Mouse (Mus musculus) hindbrain, embryonic 15.5 days (tissue): ENCODE measurements at regions not wholly inside any gene's neighbourhood (a gene's known extent, or its start where the extent isn't known, plus 50 kb on each side); places are given as distances from the start of the nearest gene placed in this dataset.
"Not testable (repeated sequence)": the region's sequence is repeated elsewhere in the genome, so short reads cannot be mapped to it uniquely, and the experiment has no call there.

Experiments used
- ATAC-seq: fragments of 200-750 bp; cut with Nextera tagmentation; 2 replicates; pipeline ENCODE4 v1.8.0; 2017; ENCODE audit warnings: low read depth, moderate number of reproducible peaks, moderate TSS enrichment; ENCODE audit not compliant: low FRiP score
- H3K27ac ChIP-seq: fragments of 300-500 bp; sonication (generic); replicated peaks from 2 replicates; pipeline ENCODE4 v1.5.1; 2015; ENCODE audit warnings: mild to moderate bottlenecking, inconsistent platforms
- H3K27me3 ChIP-seq: fragments of 300-500 bp; sonication (generic); 2 replicates; pipeline ENCODE4 v1.6.1; 2015; ENCODE audit warnings: control low read depth, inconsistent platforms
- H3K36me3 ChIP-seq: fragments of 300-500 bp; sonication (generic); 2 replicates; pipeline ENCODE4 v1.6.1; 2015; ENCODE audit warnings: control low read depth, inconsistent platforms
- H3K4me1 ChIP-seq: fragments of 300-500 bp; sonication (generic); replicated peaks from 2 replicates; pipeline ENCODE4 v1.6.1; 2015; ENCODE audit warnings: control low read depth, inconsistent platforms
- H3K4me2 ChIP-seq: fragments of 300-500 bp; sonication (generic); 2 replicates; pipeline ENCODE4 v1.6.1; 2015; ENCODE audit warnings: moderate library complexity, mild to moderate bottlenecking, inconsistent platforms
- H3K4me3 ChIP-seq: fragments of 300-500 bp; sonication (generic); 2 replicates; pipeline ENCODE4 v1.5.1; 2015; ENCODE audit warnings: mild to moderate bottlenecking, inconsistent platforms
- H3K9ac ChIP-seq: fragments of 300-500 bp; sonication (generic); 2 replicates; pipeline ENCODE4 v1.6.1; 2015; ENCODE audit warnings: inconsistent platforms
- H3K9me3 ChIP-seq: fragments of 300-500 bp; sonication (generic); 2 replicates; pipeline ENCODE4 v1.6.1; 2016; ENCODE audit warnings: control low read depth, inconsistent platforms
- WGBS: fragments of 180-500 bp; shearing (Covaris S2); methylation state at CpG from one replicate; pipeline ENCODE4 v1.1.7; 2015; 5-methylcytosine and 5-hydroxymethylcytosine counted together

DNA sequence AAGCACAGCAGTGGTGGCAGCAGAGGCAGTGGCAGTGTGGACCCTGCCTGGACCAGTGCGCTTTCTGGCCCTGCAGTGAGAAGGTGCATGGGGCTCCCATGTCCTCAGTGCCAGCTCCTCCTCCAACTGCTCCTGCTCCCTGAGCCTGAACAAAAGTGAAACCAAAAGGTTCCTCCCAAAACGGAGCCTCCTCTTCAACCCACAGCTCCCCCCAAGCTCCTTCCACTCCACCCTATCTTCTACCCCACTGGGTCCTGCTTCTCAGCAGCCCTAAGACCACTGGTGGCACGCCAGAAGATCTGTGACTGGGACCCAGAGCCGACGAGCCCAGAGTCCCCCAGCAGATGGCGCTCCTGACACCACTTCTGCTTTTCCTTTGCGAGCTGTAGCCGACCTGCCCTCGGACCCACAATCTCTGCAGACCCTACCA is 63.5 kb upstream of the Fcho1 start:
- H3K4me1 ChIP-seq, H3K27me3 ChIP-seq, H3K27ac ChIP-seq, H3K9ac ChIP-seq, H3K4me3 ChIP-seq, H3K36me3 ChIP-seq, H3K9me3 ChIP-seq: not testable (repeated sequence)
- peak; percentile 61; the same call in 1 of the 2 replicates for ATAC-seq
- WGBS = 16% methylated on average over 4 of the region's 9 CpGs
- 0 out of 2 replicates have a peak overlapping the region, but pooled peaks have one; percentile 13 for H3K4me2 ChIP-seq

DNA sequence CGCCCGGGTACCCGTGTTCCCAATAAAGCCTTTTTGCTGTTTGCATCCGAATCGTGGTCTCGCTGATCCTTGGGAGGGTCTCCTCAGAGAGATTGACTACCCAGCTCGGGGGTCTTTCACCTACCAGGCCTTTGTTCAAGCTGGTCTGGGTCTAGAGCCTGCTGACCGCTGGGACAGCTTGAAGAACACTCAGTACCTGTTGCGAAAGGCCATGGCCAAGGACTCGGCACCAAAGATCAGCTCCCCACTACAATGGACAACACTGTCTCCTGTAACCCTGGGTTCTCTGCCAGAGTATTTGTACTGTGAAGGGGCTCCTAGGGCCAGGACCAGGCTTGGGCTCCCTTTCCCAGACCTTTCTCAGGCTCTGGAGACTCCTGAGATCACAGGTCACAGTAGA is 55.1 kb upstream of the Fcho1 start:
- not testable (repeated sequence) for ATAC-seq, H3K4me3 ChIP-seq, H3K27ac ChIP-seq, H3K4me1 ChIP-seq, H3K9me3 ChIP-seq, H3K27me3 ChIP-seq, H3K36me3 ChIP-seq, H3K9ac ChIP-seq, H3K4me2 ChIP-seq
- WGBS = 94% methylated on average over 8 of the region's 10 CpGs

DNA sequence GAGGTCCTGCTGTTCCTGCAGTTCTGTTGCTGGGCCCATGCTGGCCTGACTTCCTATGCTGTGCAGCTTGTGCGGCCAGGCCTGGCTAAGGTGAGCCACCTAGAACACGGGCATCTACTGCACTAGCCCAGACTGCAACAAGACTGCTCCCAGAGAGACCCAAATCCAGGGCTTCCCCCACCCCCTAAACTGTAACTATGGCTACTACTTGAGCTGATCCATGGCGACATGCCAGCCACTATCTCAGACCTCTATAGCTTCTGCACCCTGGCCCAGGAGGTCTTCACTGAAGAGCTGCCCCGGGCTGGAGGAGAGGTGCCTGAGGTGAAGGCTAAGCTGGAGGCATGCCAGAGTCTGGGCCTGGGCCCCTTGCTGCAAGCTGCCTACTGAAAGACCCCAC is 54.3 kb upstream of the Fcho1 start:
- H3K4me1 ChIP-seq, H3K9ac ChIP-seq, H3K4me2 ChIP-seq, H3K36me3 ChIP-seq, H3K27me3 ChIP-seq, H3K9me3 ChIP-seq, H3K4me3 ChIP-seq, H3K27ac ChIP-seq: not testable (repeated sequence)
- WGBS = 77% methylated on average over 4 of the region's 4 CpGs
- peak; percentile 45; the same call in 1 of the 2 replicates for ATAC-seq

DNA sequence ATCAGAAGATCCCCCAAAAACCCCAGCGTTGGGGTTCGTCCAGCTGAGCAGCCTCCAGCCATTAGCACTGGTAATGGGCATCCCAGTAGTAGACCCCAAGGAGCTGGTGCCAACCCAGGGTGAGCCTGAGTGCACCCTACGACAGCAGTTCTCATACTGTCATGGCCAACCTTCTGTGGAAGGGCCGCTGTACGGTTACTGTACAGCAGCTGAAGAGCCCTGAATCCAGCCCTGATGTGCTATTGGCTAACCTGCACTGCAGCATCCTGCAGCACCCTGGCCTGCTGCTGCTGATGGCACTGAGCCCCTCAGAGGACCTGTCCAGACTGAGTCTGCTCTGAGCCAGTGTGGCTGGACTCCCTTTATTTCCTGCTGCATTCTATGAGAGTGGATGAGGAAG is 53.9 kb upstream of the Fcho1 start:
- not testable (repeated sequence) for H3K4me3 ChIP-seq, ATAC-seq, H3K4me2 ChIP-seq, H3K27me3 ChIP-seq, H3K4me1 ChIP-seq, H3K9ac ChIP-seq, H3K9me3 ChIP-seq, H3K27ac ChIP-seq, H3K36me3 ChIP-seq
- 96% methylated on average over 5 of the region's 5 CpGs for WGBS

DNA sequence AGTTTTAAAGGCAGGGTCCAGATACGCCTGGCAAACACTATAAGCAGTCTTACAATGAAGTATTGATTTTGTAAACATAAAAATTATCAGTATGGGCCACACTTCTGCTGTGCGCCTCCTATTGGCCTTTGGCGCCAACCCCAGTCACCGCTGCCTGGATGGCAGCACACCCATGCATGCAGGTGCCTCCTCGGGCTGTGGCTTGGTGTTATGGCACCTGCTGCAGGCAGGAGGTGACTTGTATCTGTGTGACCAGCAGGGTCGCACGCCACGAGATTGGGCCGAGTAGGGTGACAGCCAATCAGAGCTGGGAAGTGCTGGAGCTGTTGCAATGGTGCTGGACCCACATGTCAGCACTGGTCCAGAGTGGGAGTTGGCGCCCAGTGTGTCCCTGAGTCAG is 53.4 kb upstream of the Fcho1 start:
- Histone ChIP-seq H3K27ac (no peak overlapping the region), H3K4me2 (no peak overlapping the region), H3K36me3 (no peaks in the 10 kb centered on the region), H3K4me3 (no peak overlapping the region), H3K9me3 (no peaks in the 10 kb centered on the region), H3K4me1 (no peaks in the 10 kb centered on the region), H3K27me3 (no peaks in the 10 kb centered on the region), H3K9ac (no peak overlapping the region)
- ATAC-seq = no peak
- 84% methylated on average over 10 of the region's 10 CpGs for WGBS
